13 mouse cellular contexts compared by ENCODE assay signal in the genomic region with DNA sequence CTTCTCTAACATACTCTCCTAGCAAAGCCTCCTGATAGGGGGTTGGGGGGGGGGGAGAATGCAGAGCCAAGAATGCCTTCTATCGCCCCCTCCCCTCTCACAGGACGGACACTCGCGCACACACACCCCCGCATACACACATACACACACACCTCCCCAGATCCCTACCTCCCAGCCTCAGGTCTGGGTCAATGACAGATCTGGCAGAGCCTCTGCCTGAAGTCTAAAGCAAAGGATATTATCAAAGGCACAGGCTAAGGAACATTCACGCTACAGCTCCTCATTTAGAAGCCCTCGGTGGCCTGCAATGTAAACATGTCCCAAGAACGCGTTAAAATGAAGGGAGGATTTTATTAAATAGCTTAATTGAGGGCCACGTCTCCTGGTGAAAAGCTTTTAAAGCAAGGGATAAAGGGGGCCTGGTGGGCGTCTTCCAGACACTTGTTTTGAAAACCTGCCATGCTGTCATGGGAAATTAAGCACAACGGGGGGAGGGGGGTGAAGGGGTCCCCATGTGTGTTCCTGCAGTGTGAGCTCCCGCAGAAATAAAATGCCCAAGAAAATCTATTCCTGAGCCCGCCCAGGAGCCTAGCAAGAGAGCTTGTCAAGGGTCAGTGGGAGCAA. TPM values are rescaled to one million over a fixed set of nuclear protein-coding genes. Genes with fewer than 3 reads are reported as not detected.
DNase-seq lines count a peak whose midpoint lies in the region; ATAC-seq lines count a peak whose summit lies in the region.
"Had no signal": no experiment of that assay in that cellular context is flagged by ENCODE, and none has a peak within 500 bp of the region (broad histone marks: within the 10 kb centered on the region; RNA-seq: fewer than 3 reads in every experiment).

No protein-coding gene starts in this region.

- no peak for DNase-seq in heart, postnatal 14 days
- DNase-seq in midbrain, embryonic 10.5 days (ENCODE audit: low spot score): no peak
- DNase-seq in midbrain, embryonic 11.5 days (ENCODE audit: low spot score, missing footprints): no peak
- no peak for DNase-seq in hindbrain, embryonic 14.5 days (ENCODE audit: low spot score)
- no peak for DNase-seq in yolk sac, embryonic 10.5 days (ENCODE audit: low spot score)
- DNase-seq in ovary, postnatal 10 days (ENCODE audit: low spot score): no peak
- DNase-seq: cerebellum, adult 8-10 months; right cerebral cortex, postnatal 14 days had no signal

- no peak for ATAC-seq in heart, embryonic 15.5 days (replicated peaks; ENCODE audit: insufficient number of reproducible peaks, insufficient read depth, low FRiP score, low read depth)
- ATAC-seq in midbrain, embryonic 11.5 days (ENCODE audit: low FRiP score): no peak
- no peak for ATAC-seq in hindbrain, embryonic 14.5 days (ENCODE audit: low FRiP score)
- peak; percentile 51; the same call in 1 of the 2 replicates for ATAC-seq in stomach, embryonic 14.5 days (ENCODE audit: insufficient number of reproducible peaks, insufficient read depth, low FRiP score, low read depth)
- ATAC-seq: CD4-positive, CD25-positive, alpha-beta regulatory T cell, adult 4 months; Patski had no signal

- H3K27me3 ChIP-seq in heart, embryonic 15.5 days: no peaks in the 10 kb centered on the region
- peaks cover 76% of the 10 kb centered on the region for H3K27me3 ChIP-seq in midbrain, embryonic 10.5 days (ENCODE audit: low read depth, poor library complexity, severe bottlenecking)
- no peaks in the 10 kb centered on the region; the same call in 1 of the 2 replicates for H3K27me3 ChIP-seq in midbrain, embryonic 11.5 days (ENCODE audit: control insufficient read depth, insufficient read depth, low read length)
- peaks cover 16% of the 10 kb centered on the region for H3K27me3 ChIP-seq in hindbrain, embryonic 14.5 days (ENCODE audit: control insufficient read depth, insufficient read depth, low read length)
- H3K27me3 ChIP-seq in stomach, embryonic 14.5 days (ENCODE audit: control insufficient read depth, insufficient read depth, low read length): no peaks in the 10 kb centered on the region
- H3K27me3 ChIP-seq: liver, embryonic 15.5 days; Patski had no signal

- intact Hi-C loops in heart, postnatal 14 days (cut with DNase I): no loop called here

- H3K9me3 ChIP-seq in heart, embryonic 15.5 days (replicated peaks): no peaks in the 10 kb centered on the region
- peaks cover 6% of the 10 kb centered on the region; the same call in 1 of the 2 replicates for H3K9me3 ChIP-seq in midbrain, embryonic 10.5 days (replicated peaks)
- H3K9me3 ChIP-seq in midbrain, embryonic 11.5 days (ENCODE audit: control insufficient read depth, low read length): no peaks in the 10 kb centered on the region
- H3K9me3 ChIP-seq in hindbrain, embryonic 14.5 days (ENCODE audit: control insufficient read depth, low read length): no peaks in the 10 kb centered on the region
- no peaks in the 10 kb centered on the region for H3K9me3 ChIP-seq in stomach, embryonic 14.5 days (ENCODE audit: control insufficient read depth, low read depth, low read length)
- H3K9me3 ChIP-seq: liver, embryonic 15.5 days had no signal

- peaks cover 50% of the 10 kb centered on the region for H3K4me1 ChIP-seq in heart, embryonic 15.5 days (replicated peaks)
- H3K4me1 ChIP-seq in midbrain, embryonic 10.5 days: peaks cover 54% of the 10 kb centered on the region
- peaks cover 16% of the 10 kb centered on the region for H3K4me1 ChIP-seq in midbrain, embryonic 11.5 days (ENCODE audit: control insufficient read depth, insufficient read depth, low read length)
- peaks cover 21% of the 10 kb centered on the region for H3K4me1 ChIP-seq in hindbrain, embryonic 14.5 days (replicated peaks; ENCODE audit: control insufficient read depth, insufficient read depth, low read length)
- H3K4me1 ChIP-seq in stomach, embryonic 14.5 days (ENCODE audit: control insufficient read depth, insufficient read depth, low read length): peaks cover 35% of the 10 kb centered on the region

- peak overlapping the region; percentile 47; the same call in 1 of the 2 replicates for H3K27ac ChIP-seq in heart, embryonic 15.5 days
- peak overlapping the region; percentile 49 for H3K27ac ChIP-seq in midbrain, embryonic 10.5 days (replicated peaks)
- no peak overlapping the region for H3K27ac ChIP-seq in midbrain, embryonic 11.5 days (ENCODE audit: low read depth, low read length)
- H3K27ac ChIP-seq in hindbrain, embryonic 14.5 days: no peak overlapping the region
- peak overlapping the region; percentile 74 for H3K27ac ChIP-seq in stomach, embryonic 14.5 days (ENCODE audit: low read length)
- H3K27ac ChIP-seq: liver, embryonic 15.5 days had no signal

- H3K36me3 ChIP-seq in heart, embryonic 15.5 days: no peaks in the 10 kb centered on the region
- H3K36me3 ChIP-seq in midbrain, embryonic 10.5 days: no peaks in the 10 kb centered on the region
- H3K36me3 ChIP-seq in midbrain, embryonic 11.5 days (ENCODE audit: control insufficient read depth, insufficient read depth, low read length): no peaks in the 10 kb centered on the region
- H3K36me3 ChIP-seq in hindbrain, embryonic 14.5 days (replicated peaks; ENCODE audit: control insufficient read depth, insufficient read depth): no peaks in the 10 kb centered on the region
- no peaks in the 10 kb centered on the region for H3K36me3 ChIP-seq in stomach, embryonic 14.5 days (ENCODE audit: control insufficient read depth, insufficient read depth, low read length)
- H3K36me3 ChIP-seq: liver, embryonic 15.5 days had no signal

- H3K4me2 ChIP-seq in heart, embryonic 15.5 days: peak overlapping the region; percentile 29; the same call in 1 of the 2 replicates
- H3K4me2 ChIP-seq in midbrain, embryonic 11.5 days: no peak overlapping the region
- H3K4me2 ChIP-seq in hindbrain, embryonic 14.5 days (replicated peaks): peak overlapping the region; percentile 15
- 0 out of 2 replicates have a peak overlapping the region, but pooled peaks have one; percentile 14 for H3K4me2 ChIP-seq in stomach, embryonic 14.5 days (replicated peaks; ENCODE audit: low read depth, low read length)
- H3K4me2 ChIP-seq: liver, embryonic 15.5 days had no signal

- 28% methylated on average over 14 of the region's 14 CpGs for WGBS in heart, embryonic 15.5 days
- 8% methylated on average over 14 of the region's 14 CpGs for WGBS in midbrain, embryonic 10.5 days
- WGBS in midbrain, embryonic 11.5 days: 3% methylated on average over 14 of the region's 14 CpGs
- 10% methylated on average over 14 of the region's 14 CpGs for WGBS in hindbrain, embryonic 14.5 days
- WGBS in stomach, embryonic 14.5 days: 11% methylated on average over 14 of the region's 14 CpGs

- no peak overlapping the region for H3K4me3 ChIP-seq in heart, embryonic 15.5 days
- H3K4me3 ChIP-seq in midbrain, embryonic 10.5 days: peak overlapping the region; percentile 22
- H3K4me3 ChIP-seq in midbrain, embryonic 11.5 days (ENCODE audit: low read depth, low read length): no peak overlapping the region
- H3K4me3 ChIP-seq in hindbrain, embryonic 14.5 days (replicated peaks; ENCODE audit: low read length): no peak overlapping the region
- H3K4me3 ChIP-seq in stomach, embryonic 14.5 days (ENCODE audit: low read depth, low read length): no peak overlapping the region
- H3K4me3 ChIP-seq: liver, embryonic 15.5 days had no signal

- H3K9ac ChIP-seq in heart, embryonic 15.5 days: peak overlapping the region; percentile 39; the same call in 1 of the 2 replicates
- H3K9ac ChIP-seq in midbrain, embryonic 11.5 days (ENCODE audit: low read length): no peak overlapping the region
- no peak overlapping the region for H3K9ac ChIP-seq in hindbrain, embryonic 14.5 days
- no peak overlapping the region for H3K9ac ChIP-seq in stomach, embryonic 14.5 days (replicated peaks; ENCODE audit: low read depth, low read length)
- H3K9ac ChIP-seq: liver, embryonic 15.5 days had no signal

RNA-seq across cellular contexts. Expression of gene Cgnl1, which starts 10.8 kb away (rescaled TPM):
- polyA plus RNA-seq in heart, embryonic 15.5 days (2015; fragmentation: Nextera tagmentation; extraction: Ambion mirVana): 31.3 and 32.7 TPM in 2 replicates
- total RNA-seq in heart, postnatal 14 days (2021): 10 to 100 TPM; 29.6 to 35.1 TPM
- polyA plus RNA-seq in midbrain, embryonic 10.5 days (2016; fragmentation: Nextera tagmentation; extraction: Ambion mirVana): 6.3 and 6.5 TPM in 2 replicates
- 4.2 and 4.6 TPM in 2 replicates for polyA plus RNA-seq in midbrain, embryonic 11.5 days (2014; fragmentation: Nextera tagmentation; extraction: Ambion mirVana)
- 6.1 and 7.2 TPM in 2 replicates for polyA plus RNA-seq in hindbrain, embryonic 14.5 days (2014; fragmentation: Nextera tagmentation; extraction: Ambion mirVana)
- polyA plus RNA-seq in stomach, embryonic 14.5 days (2014; fragmentation: Nextera tagmentation; extraction: Ambion mirVana): 11.8 and 12.2 TPM in 2 replicates
- polyA plus RNA-seq: CD4-positive, CD25-positive, alpha-beta regulatory T cell, adult 4 months had no signal

Comparison
In these comparisons a context has a peak if more than half of its experiments do, and no peak if none do; other contexts are left out.
1. H3K27ac ChIP-seq: peak in heart, embryonic 15.5 days (single experiment), midbrain, embryonic 10.5 days (single experiment) and stomach, embryonic 14.5 days (single experiment); none in midbrain, embryonic 11.5 days (single experiment) and hindbrain, embryonic 14.5 days (single experiment).